Mouse (Mus musculus) CH12.LX (cell line): ENCODE results near the gene Dhx30. TPM values are rescaled to one million over a fixed set of nuclear protein-coding genes. Genes with fewer than 3 reads are reported as not detected.

Experiments
- DNase-seq: peaks from one replicate; pipeline ENCODE4 v3.0.0-alpha.2; 2013; ENCODE audit errors: extremely low read depth
- H3K27ac ChIP-seq: 2 replicates; pipeline ENCODE4 v1.5.1; 2012; ENCODE audit warnings: low read depth, mild to moderate bottlenecking, control low read depth, moderate library complexity; ENCODE audit not compliant: insufficient read depth
- H3K27me3 ChIP-seq: replicated peaks from 2 replicates; pipeline ENCODE3; 2012; ENCODE audit warnings: inconsistent platforms
- H3K36me3 ChIP-seq, 2 experiments: replicated peaks in 1 of 2; 2 replicates each; pipeline versions ENCODE3 to v1.6.1; 2012; ENCODE audit warnings: inconsistent platforms in 1 of 2, low read length in 1 of 2, mild to moderate bottlenecking in 1 of 2, mixed read lengths in 1 of 2, moderate library complexity in 1 of 2; ENCODE audit not compliant: control insufficient read depth in 1 of 2, insufficient read depth in 1 of 2
- H3K4me1 ChIP-seq, 2 experiments: 2 replicates each; pipeline ENCODE4 v1.6.1; 2012; ENCODE audit warnings: inconsistent platforms in 1 of 2, moderate library complexity in 1 of 2; ENCODE audit not compliant: insufficient read depth in 2 of 2, control insufficient read depth in 1 of 2
- H3K4me2 ChIP-seq: 2 replicates; pipeline ENCODE4 v1.6.1; 2012; ENCODE audit warnings: low read depth, mild to moderate bottlenecking, control low read depth; ENCODE audit not compliant: poor library complexity, insufficient read depth, severe bottlenecking
- H3K4me3 ChIP-seq, 3 experiments: fragments of 150-350 bp in 1 of 3; sonication (generic) in 1 of 3; replicated peaks in 1 of 3; 2 replicates each; pipeline versions ENCODE3 to v1.5.1; 2011 to 2012; ENCODE audit warnings: low read depth in 2 of 3, low read length in 2 of 3, mild to moderate bottlenecking in 2 of 3, moderate library complexity in 2 of 3, control low read depth in 1 of 3, improper control_type of control experiment in 1 of 3, inconsistent platforms in 1 of 3, mixed read lengths in 1 of 3; ENCODE audit not compliant: poor library complexity in 1 of 3
- H3K79me2 ChIP-seq: replicated peaks from 2 replicates; pipeline ENCODE4 v1.6.1; 2012; ENCODE audit warnings: mild to moderate bottlenecking, moderate library complexity; ENCODE audit not compliant: control insufficient read depth, poor library complexity, insufficient read depth, severe bottlenecking; ENCODE audit errors: extremely low read depth
- H3K9ac ChIP-seq: 2 replicates; pipeline ENCODE4 v1.6.1; 2012; ENCODE audit warnings: low read depth, mild to moderate bottlenecking, control low read depth, moderate library complexity; ENCODE audit not compliant: insufficient read depth
- H3K9me3 ChIP-seq: replicated peaks from 2 replicates; pipeline ENCODE3; 2012; ENCODE audit warnings: low read length, inconsistent platforms, mixed read lengths
- CHD1 ChIP-seq: IDR thresholded peaks from 2 replicates; pipeline ENCODE4 v1.6.1; 2012; ENCODE audit warnings: low read depth, low read length, improper control_type of control experiment, inconsistent platforms
- CHD2 ChIP-seq: IDR thresholded peaks from 2 replicates; pipeline ENCODE4 v1.6.1; 2011; ENCODE audit warnings: low read length, improper control_type of control experiment
- CTCF ChIP-seq, 2 experiments: IDR thresholded peaks in 1 of 2; conservative IDR thresholded peaks in 1 of 2; 2 replicates each; pipeline ENCODE4 v1.5.1; 2011 to 2012; ENCODE audit warnings: low read depth in 2 of 2, low read length in 2 of 2, improper control_type of control experiment in 1 of 2, inconsistent platforms in 1 of 2, mild to moderate bottlenecking in 1 of 2, moderate library complexity in 1 of 2
- E2F4 ChIP-seq: IDR thresholded peaks from 2 replicates; pipeline ENCODE4 v1.6.1; 2011; ENCODE audit warnings: low read depth, low read length, improper control_type of control experiment; ENCODE audit not compliant: insufficient replicate concordance
- ELF1 ChIP-seq: IDR thresholded peaks from 2 replicates; pipeline ENCODE4 v1.6.1; 2014; ENCODE audit warnings: low read depth, mild to moderate bottlenecking, inconsistent platforms, low read length, improper control_type of control experiment
- EP300 ChIP-seq: IDR thresholded peaks from 2 replicates; pipeline ENCODE4 v1.6.1; 2011; ENCODE audit warnings: low read length, improper control_type of control experiment
- ETS1 ChIP-seq: conservative IDR thresholded peaks from 2 replicates; pipeline ENCODE4 v1.6.1; 2012; ENCODE audit warnings: low read depth, mild to moderate bottlenecking, inconsistent platforms, low read length, improper control_type of control experiment, moderate library complexity
- GABPA ChIP-seq: IDR thresholded peaks from 2 replicates; pipeline ENCODE4 v1.6.1; 2012; ENCODE audit warnings: low read depth, low read length, improper control_type of control experiment, inconsistent platforms; ENCODE audit not compliant: insufficient replicate concordance
- JUN ChIP-seq: IDR thresholded peaks from 2 replicates; pipeline ENCODE4 v1.6.1; 2011; ENCODE audit warnings: low read depth, mild to moderate bottlenecking, low read length, improper control_type of control experiment, moderate library complexity; ENCODE audit not compliant: insufficient read depth
- JUND ChIP-seq: conservative IDR thresholded peaks from 2 replicates; pipeline ENCODE4 v1.6.1; 2011; ENCODE audit warnings: low read depth, low read length, improper control_type of control experiment
- KAT2A ChIP-seq: IDR thresholded peaks from 2 replicates; pipeline ENCODE4 v1.6.1; 2012; ENCODE audit warnings: low read length, improper control_type of control experiment, inconsistent platforms; ENCODE audit not compliant: insufficient replicate concordance
- MAFK ChIP-seq: IDR thresholded peaks from 2 replicates; pipeline ENCODE4 v1.6.1; 2011; ENCODE audit warnings: low read length, improper control_type of control experiment; ENCODE audit not compliant: insufficient replicate concordance
- MEF2A ChIP-seq: IDR thresholded peaks from 2 replicates; pipeline ENCODE4 v1.6.1; 2014; ENCODE audit warnings: low read depth, mild to moderate bottlenecking, inconsistent platforms, low read length, improper control_type of control experiment, borderline replicate concordance
- MXI1 ChIP-seq: IDR thresholded peaks from 2 replicates; pipeline ENCODE4 v1.6.1; 2011; ENCODE audit warnings: mild to moderate bottlenecking, low read depth, low read length, improper control_type of control experiment
- NELFE ChIP-seq: IDR thresholded peaks from 2 replicates; pipeline ENCODE4 v1.6.1; 2011; ENCODE audit warnings: low read depth, low read length, improper control_type of control experiment
- PAX5 ChIP-seq: IDR thresholded peaks from 2 replicates; pipeline ENCODE4 v1.6.1; 2012; ENCODE audit warnings: low read length, inconsistent platforms, mixed read lengths
- POLR2A ChIP-seq: IDR thresholded peaks from 2 replicates; pipeline ENCODE4 v1.6.1; 2011; ENCODE audit warnings: low read depth, mild to moderate bottlenecking, improper control_type of control experiment, low read length
- POLR2AphosphoS2 ChIP-seq: IDR thresholded peaks from 2 replicates; pipeline ENCODE4 v1.6.1; 2011; ENCODE audit warnings: low read depth, low read length, improper control_type of control experiment
- SMC3 ChIP-seq: IDR thresholded peaks from 2 replicates; pipeline ENCODE4 v1.6.1; 2011; ENCODE audit warnings: low read depth, low read length, improper control_type of control experiment
- TBP ChIP-seq: conservative IDR thresholded peaks from 2 replicates; pipeline ENCODE4 v1.6.1; 2011; ENCODE audit warnings: low read depth, low read length, improper control_type of control experiment
- TCF12 ChIP-seq: IDR thresholded peaks from 2 replicates; pipeline ENCODE4 v1.6.1; 2014; ENCODE audit warnings: low read depth, mild to moderate bottlenecking, inconsistent platforms, low read length, improper control_type of control experiment
- UBTF ChIP-seq: IDR thresholded peaks from 2 replicates; pipeline ENCODE4 v1.6.1; 2012; ENCODE audit warnings: low read depth, mild to moderate bottlenecking, inconsistent platforms, low read length, improper control_type of control experiment, moderate library complexity
- USF1 ChIP-seq: IDR thresholded peaks from 2 replicates; pipeline ENCODE4 v1.6.1; 2014; ENCODE audit warnings: low read depth, mild to moderate bottlenecking, inconsistent platforms, low read length, improper control_type of control experiment
- USF2 ChIP-seq: conservative IDR thresholded peaks from 2 replicates; pipeline ENCODE4 v1.6.1; 2011; ENCODE audit warnings: low read depth, low read length, improper control_type of control experiment
- ZC3H11A ChIP-seq: IDR thresholded peaks from 2 replicates; pipeline ENCODE4 v1.6.1; 2012; ENCODE audit warnings: low read depth, mild to moderate bottlenecking, inconsistent platforms, low read length, improper control_type of control experiment
- ZKSCAN1 ChIP-seq: IDR thresholded peaks from 2 replicates; pipeline ENCODE4 v1.6.1; 2012; ENCODE audit warnings: low read depth, inconsistent platforms, low read length, improper control_type of control experiment, borderline replicate concordance
- dilution Hi-C: fragments of 300-500 bp; cut with MboI; formaldehyde crosslinking; loops from 2 replicates; pipeline ENCODE4 v1.14.3; 2020; ENCODE audit warnings: low sequenced_read_pairs; ENCODE audit not compliant: extremely low pct_unique_long_range_greater_than_20kb, extremely low pct_ligation_motif_present
- in situ Hi-C: fragments of 300-500 bp; cut with MboI; formaldehyde crosslinking; loops from 3 replicates; pipeline ENCODE4 v1.14.3; 2019; ENCODE audit warnings: low sequenced_read_pairs, low pct_ligation_motif_present, low pct_unique_long_range_greater_than_20kb, mixed read lengths
- polyA plus RNA-seq: library from polyadenylated mRNA; unstranded; fragments of >175 nt; gene quantifications from 2 replicates; pipeline ENCODE4 v1.2.1, GENCODE M21; 2012; ENCODE audit warnings: low read depth; ENCODE audit not compliant: insufficient read length
- total RNA-seq, 2 experiments: library from RNA; depleted of rRNA; stranded (reverse); fragments of 300-350 nt in 1 of 2; fragments of >200 nt in 1 of 2; gene quantifications; 2 replicates each; pipeline ENCODE4 v1.2.3; 2012 to 2014

The Dhx30 gene
- total and polyA plus RNA-seq, 3 experiments: 68.8 to 129 (median 99.3) TPM

DNA sequence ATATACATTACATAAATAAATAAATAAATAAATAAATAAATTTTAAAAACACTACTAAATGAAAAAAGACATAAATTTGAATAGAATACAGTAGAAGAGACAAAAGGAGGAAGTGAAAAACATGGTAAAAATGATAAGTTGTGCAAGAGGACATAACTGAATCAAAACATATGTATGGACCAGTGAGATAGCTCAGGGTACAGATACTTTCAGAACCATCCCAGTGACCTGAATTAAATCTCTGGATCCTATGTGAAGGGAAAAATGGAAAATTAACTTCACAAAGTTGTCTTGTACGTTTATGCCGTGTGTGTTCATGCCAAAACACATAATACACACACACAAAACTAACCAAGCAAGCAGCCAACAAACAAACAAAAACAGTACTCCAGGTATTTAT is 5.7 kb upstream of the Dhx30 start:
- no peak for TF ChIP-seq ELF1
- TF ChIP-seq CHD1: no peak
- no peak for TF ChIP-seq SMC3
- no peak for TF ChIP-seq PAX5
- TF ChIP-seq UBTF: no peak
- TF ChIP-seq USF1: no peak
- TF ChIP-seq ETS1: no peak
- TF ChIP-seq TCF12: no peak
- no peak for TF ChIP-seq POLR2A
- no peak for TF ChIP-seq CHD2
- TF ChIP-seq JUND: no peak
- no peak for TF ChIP-seq NELFE
- no peak for TF ChIP-seq E2F4

DNA sequence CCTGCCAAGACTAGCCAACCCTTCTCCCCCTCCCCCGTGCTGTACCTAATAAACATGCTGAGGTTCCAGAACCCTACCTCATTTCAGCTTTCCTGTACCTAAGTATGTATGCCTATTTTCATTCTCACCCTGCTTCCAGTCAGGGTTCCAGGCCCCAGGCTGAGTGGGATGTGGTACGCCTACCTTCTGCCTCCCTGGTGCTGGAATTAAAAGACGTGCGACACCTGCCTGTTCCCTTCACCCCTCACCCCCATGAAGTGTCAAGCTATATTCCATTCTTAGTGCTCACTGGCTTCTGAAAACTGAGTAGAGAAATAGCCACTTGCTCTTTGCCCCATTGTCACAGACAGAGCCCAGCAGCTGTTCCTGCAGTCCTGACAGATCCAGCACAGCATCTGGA is 3.8 kb upstream of the Dhx30 start:
- dilution Hi-C loops: no loop called here
- peaks cover 3 to 22% of the 10 kb centered on the region in 2 experiments for H3K4me1 ChIP-seq
- in situ Hi-C loops: no loop called here

More for the DNA sequence above, 5.7 kb upstream of the Dhx30 start:
- H3K27me3 ChIP-seq: no peaks in the 10 kb centered on the region
- DNase-seq: no peak
- dilution Hi-C loops (no loop called here), in situ Hi-C loops (no loop called here)
- H3K9ac ChIP-seq: no peak overlapping the region
- peaks cover 9% of the 10 kb centered on the region; the same call in 1 of the 2 replicates for H3K79me2 ChIP-seq
- peaks cover 0 to 13% of the 10 kb centered on the region in 2 experiments for H3K36me3 ChIP-seq
- H3K4me1 ChIP-seq: peaks cover 3 to 21% of the 10 kb centered on the region in 2 experiments
- H3K27ac ChIP-seq: no peak overlapping the region
- no peaks in the 10 kb centered on the region for H3K9me3 ChIP-seq
- H3K4me2 ChIP-seq: no peak overlapping the region
- H3K4me3 ChIP-seq: no peak overlapping the region

More for the DNA sequence above, 3.8 kb upstream of the Dhx30 start:
- Histone ChIP-seq H3K4me2 (no peak overlapping the region), H3K27me3 (no peaks in the 10 kb centered on the region), H3K4me3 (no peak overlapping the region), H3K79me2 (peaks cover 15% of the 10 kb centered on the region; the same call in 1 of the 2 replicates), H3K9me3 (no peaks in the 10 kb centered on the region), H3K36me3 (peaks cover 0 to 13% of the 10 kb centered on the region in 2 experiments), H3K27ac (no peak overlapping the region), H3K9ac (no peak overlapping the region)
- TF ChIP-seq POLR2AphosphoS2 (no peak), CTCF (conservative IDR thresholded peaks at IDR 0.05 in 1 of 2, IDR thresholded peaks at IDR 0.05 in 1 of 2; ENCODE audit: low read depth in 2 of 2, low read length in 2 of 2) (no peak), MAFK (no peak), E2F4 (no peak), TCF12 (no peak), KAT2A (no peak), NELFE (no peak), CHD2 (no peak), GABPA (no peak), USF2 (no peak), MXI1 (no peak), TBP (no peak), USF1 (no peak), MEF2A (no peak), ZKSCAN1 (no peak), ZC3H11A (no peak), EP300 (no peak), JUN (no peak)
- no peak for DNase-seq
